Mouse (Mus musculus): ENCODE measurements at regions not wholly inside any gene's neighbourhood (a gene's known extent, or its start where the extent isn't known, plus 50 kb on each side); places are given as distances from the start of the nearest gene placed in this dataset.

- no peak for DNase-seq
- intact Hi-C loops (cut with DNase I) = no loop called here
Measured at GRCm38 (mm10) chr13:103683169-103683568, 91.2 kb downstream of the Srek1 start.

GRCm38 (mm10) chr13:103680740-103681139, 93.7 kb downstream of the Srek1 start:
- intact Hi-C loops (cut with DNase I) = no loop called here
- DNase-seq = no peak

- DNase-seq = no peak
- intact Hi-C loops (cut with DNase I) = no loop called here
Measured at GRCm38 (mm10) chr13:103680052-103680451, 94.4 kb downstream of the Srek1 start.

- intact Hi-C loops (cut with DNase I) = no loop called here
- DNase-seq = no peak
Measured at GRCm38 (mm10) chr13:103676831-103677230, 97.6 kb downstream of the Srek1 start.

- intact Hi-C loops (cut with DNase I) = no loop called here
- no peak for DNase-seq
Measured at GRCm38 (mm10) chr13:103676221-103676620, 98.2 kb downstream of the Srek1 start.

GRCm38 (mm10) chr13:103670611-103671010, 103.8 kb downstream of the Srek1 start:
- no peak for DNase-seq
- intact Hi-C loops (cut with DNase I) = no loop called here

GRCm38 (mm10) chr13:103669856-103670255, 104.6 kb downstream of the Srek1 start:
- DNase-seq = no peak
- intact Hi-C loops (cut with DNase I) = no loop called here

- intact Hi-C loops (cut with DNase I) = no loop called here
- no peak for DNase-seq
Measured at GRCm38 (mm10) chr13:103667749-103668148, 106.7 kb downstream of the Srek1 start.

- intact Hi-C loops (cut with DNase I) = no loop called here
- no peak for DNase-seq
Measured at GRCm38 (mm10) chr13:103660248-103660996, 114.0 kb downstream of the Srek1 start.

- intact Hi-C loops (cut with DNase I) = no loop called here
- DNase-seq = no peak
Measured at GRCm38 (mm10) chr13:103655966-103656365, 118.4 kb downstream of the Srek1 start.

GRCm38 (mm10) chr13:103653216-103653615, 121.2 kb downstream of the Srek1 start:
- DNase-seq = no peak
- intact Hi-C loops (cut with DNase I) = no loop called here

GRCm38 (mm10) chr13:103649383-103649782, 125.0 kb downstream of the Srek1 start:
- intact Hi-C loops (cut with DNase I) = no loop called here
- no peak for DNase-seq

GRCm38 (mm10) chr13:103648016-103648415, 126.4 kb downstream of the Srek1 start:
- intact Hi-C loops (cut with DNase I) = no loop called here
- DNase-seq = no peak

- intact Hi-C loops (cut with DNase I) = no loop called here
- no peak for DNase-seq
Measured at GRCm38 (mm10) chr13:103646035-103646434, 128.4 kb downstream of the Srek1 start.

GRCm38 (mm10) chr13:103643993-103644722, 130.2 kb downstream of the Srek1 start:
- intact Hi-C loops (cut with DNase I) = loop anchor here (1.0 kb wide), 1 partner anchor 470 kb away; no protein-coding TSS in a partner anchor
- peak; percentile 30 to 44 for DNase-seq

GRCm38 (mm10) chr13:103643486-103643885, 130.9 kb downstream of the Srek1 start:
- DNase-seq = no peak
- intact Hi-C loops (cut with DNase I) = no loop called here

- no peak for DNase-seq
- intact Hi-C loops (cut with DNase I) = no loop called here
Measured at GRCm38 (mm10) chr13:103642542-103643375, 131.6 kb downstream of the Srek1 start.

GRCm38 (mm10) chr13:103638038-103638437, 136.4 kb downstream of the Srek1 start:
- intact Hi-C loops (cut with DNase I) = no loop called here

GRCm38 (mm10) chr13:103637414-103637813, 137.0 kb downstream of the Srek1 start:
- no peak for DNase-seq
- intact Hi-C loops (cut with DNase I) = no loop called here

More at GRCm38 (mm10) chr13:103638038-103638437, 136.4 kb downstream of the Srek1 start:
- no peak for DNase-seq

GRCm38 (mm10) chr13:103636595-103636994, 137.8 kb downstream of the Srek1 start:
- intact Hi-C loops (cut with DNase I) = no loop called here

GRCm38 (mm10) chr13:103623810-103624209, 150.6 kb downstream of the Srek1 start:
- no peak for DNase-seq
- intact Hi-C loops (cut with DNase I) = no loop called here

More at GRCm38 (mm10) chr13:103636595-103636994, 137.8 kb downstream of the Srek1 start:
- DNase-seq = no peak

All from gastrocnemius, postnatal 36 days (tissue).